Mouse (Mus musculus) urinary bladder, postnatal 4 days (tissue): Measurements from ENCODE around the gene Prss8.
A peak's percentile ranks its signal among the peaks of the same experiment; 100 is the strongest.

Experiments
- DNase-seq, 2 experiments: peaks; one replicate each; pipeline ENCODE4 v3.0.0; 2021 to 2022; ENCODE audit warnings: low spot score in 2 of 2

The Prss8 gene

DNA sequence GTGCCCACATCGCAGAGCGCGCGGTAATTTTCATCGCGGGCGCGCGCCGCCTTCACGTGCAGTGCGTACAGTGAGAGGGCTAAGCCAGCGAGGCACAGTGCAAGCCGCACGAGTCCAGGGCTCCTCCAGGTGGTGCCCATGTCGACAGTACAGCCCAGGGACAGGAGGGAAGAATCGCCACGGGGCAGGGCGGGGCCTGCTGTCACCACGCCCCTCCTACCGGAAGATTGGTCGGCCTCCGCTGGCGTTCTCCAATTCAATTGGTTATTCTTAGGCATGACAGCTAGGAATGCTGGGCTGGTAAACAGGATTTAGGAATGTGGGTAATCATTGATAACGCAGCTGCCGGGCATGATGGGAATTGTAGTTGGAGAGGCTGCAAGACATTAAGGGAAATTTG lies 34.5 kb downstream of the Prss8 start, which contains the start of the genes Gm21974 and Vkorc1:
Gene Gm21974 (minus strand): TSS at position 13 of the 400 bp plus-strand sequence.
Gene Vkorc1 (minus strand): TSS at position 176 of the 400 bp plus-strand sequence.
- peak; percentile 94 to 95 for DNase-seq

DNA sequence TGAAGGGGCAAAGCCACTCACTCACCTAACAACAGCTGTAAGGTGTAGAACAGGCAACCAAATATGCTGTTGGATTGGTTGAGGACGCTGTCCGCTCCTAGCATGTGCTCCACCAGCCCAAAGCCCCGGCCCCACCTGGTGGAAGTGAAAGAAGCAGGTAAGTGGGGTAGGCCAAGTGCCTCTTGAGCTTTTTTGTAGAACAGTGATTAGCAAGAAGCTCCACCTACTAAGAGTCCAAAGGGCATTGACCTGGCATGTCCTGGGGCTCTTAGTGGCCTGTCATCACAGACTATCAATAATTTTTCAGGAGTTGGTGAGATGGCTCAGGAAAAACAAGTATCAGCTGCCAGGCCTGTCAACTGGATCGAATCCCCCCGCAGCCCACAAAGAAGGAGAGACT lies 35.4 kb downstream of the Prss8 start:
- no peak for DNase-seq

DNA sequence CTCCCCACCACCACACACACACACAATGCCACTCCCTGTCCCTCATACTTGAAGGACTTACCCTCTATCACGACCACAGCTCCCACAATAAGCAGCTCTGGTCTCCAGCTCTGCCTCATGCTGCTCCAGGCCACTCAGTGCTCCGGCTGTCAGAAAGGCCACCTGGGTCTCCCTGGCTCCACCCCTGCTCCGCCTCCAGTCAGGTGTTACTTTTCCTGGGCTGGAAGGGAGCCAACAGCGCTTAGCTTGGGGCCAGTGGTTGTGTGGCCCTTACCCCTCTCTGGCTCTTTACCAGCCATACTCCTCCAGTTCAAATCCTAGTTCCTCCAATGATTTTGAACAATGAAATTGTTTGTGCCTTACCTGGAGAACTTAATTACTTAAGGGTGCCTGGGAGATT lies 39.1 kb downstream of the Prss8 start, which contains the start of gene Prss53:
Gene Prss53 (minus strand): TSS at position 173 of the 400 bp plus-strand sequence.
- no peak for DNase-seq

DNA sequence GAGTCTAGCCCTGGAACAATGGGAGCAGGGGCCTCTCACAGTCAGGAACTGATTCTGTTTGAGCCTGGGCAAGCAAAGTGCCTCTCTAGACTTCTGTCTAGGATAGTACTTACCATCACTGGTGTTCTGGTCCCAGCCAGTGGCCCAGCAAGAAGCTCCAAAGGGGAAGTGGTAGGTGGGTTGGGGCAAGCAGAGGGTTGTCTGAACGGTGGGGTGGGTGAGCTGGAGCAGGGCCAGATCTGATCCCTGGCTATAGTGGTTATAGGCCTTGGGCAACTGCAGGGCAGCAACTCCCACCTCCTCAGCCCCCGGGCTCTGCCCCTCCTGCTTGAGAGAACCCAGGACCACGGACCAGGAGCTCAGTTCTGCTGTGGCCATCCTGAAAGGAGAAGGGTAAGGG lies 41.1 kb downstream of the Prss8 start:
- no peak for DNase-seq

DNA sequence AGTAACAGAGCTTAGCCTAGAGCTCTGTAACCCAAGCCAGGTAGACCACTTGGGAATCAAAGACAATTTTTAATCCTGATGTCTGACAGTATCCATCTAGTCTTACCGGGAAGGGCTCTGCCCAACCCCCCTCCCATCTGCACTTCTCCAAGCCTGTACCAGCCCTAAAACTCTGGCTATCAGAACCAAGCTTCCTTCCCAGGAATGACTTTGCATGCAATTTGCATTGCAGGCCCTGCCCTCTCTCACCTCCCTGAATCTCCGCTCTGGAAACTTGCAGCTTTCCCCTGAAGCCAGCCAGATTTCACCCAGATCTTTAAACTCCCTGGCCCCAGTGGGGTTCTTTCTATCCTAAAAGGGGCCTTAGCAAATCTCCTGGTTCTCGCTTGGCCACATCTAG lies 42.1 kb downstream of the Prss8 start:
- DNase-seq = no peak

DNA sequence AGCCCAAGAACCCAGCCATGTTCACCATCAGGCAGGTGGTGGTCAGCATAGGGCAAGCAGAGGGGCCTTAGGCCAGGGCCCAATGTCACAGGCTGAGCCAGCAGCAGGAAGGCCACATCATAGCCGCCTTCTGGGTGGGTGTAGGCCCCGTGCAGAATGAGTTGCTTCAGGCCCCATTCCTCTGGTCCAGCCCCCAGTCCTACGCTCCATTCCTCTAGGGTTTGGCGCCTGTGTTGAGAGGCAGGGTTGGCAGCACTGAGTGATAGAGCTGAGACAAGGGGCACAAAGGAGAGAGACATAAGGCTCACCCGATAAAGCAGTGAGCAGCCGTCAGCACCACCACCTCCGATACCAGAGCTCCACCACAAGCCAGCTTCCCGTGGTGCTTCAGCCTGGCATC lies 42.7 kb downstream of the Prss8 start:
- DNase-seq = no peak

DNA sequence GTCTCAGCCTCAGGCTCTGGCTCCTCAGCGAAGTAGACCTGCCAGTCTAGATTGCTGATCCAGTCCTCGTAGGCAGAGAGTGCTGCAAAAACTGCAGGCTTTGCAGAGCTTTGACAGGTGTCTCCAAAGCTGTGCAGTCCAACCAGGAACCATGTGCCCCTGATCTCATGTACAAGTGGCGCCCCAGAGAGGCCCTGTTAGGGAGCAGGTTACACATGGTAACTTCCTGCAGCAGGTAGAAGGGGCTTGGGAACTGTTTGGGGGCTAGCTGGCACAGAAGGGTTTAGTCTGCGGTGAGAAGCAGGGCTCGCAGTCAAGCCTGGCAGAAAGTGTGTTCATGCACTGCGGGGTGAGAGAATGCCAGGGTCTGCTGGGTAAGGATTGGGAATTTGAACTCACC lies 43.4 kb downstream of the Prss8 start:
- no peak for DNase-seq

DNA sequence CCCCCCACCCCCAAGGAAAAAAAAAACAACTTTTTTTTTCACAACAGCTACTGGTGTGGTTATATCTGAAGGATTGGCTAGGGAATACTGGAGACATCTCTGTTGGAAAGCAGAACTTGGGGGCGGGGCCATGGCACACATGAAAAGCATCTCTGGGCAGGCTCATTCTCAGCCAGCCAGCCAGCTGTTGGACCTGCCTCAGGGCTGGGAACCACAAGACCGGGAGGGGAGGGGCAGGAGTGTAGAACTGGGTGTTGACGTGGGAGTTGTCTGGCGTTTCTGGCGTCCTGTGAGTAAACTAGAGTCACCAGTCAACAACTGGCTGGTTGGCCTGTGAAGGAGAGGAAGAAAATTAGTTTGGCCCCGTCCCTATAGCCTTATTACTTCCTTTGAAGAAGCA lies 44.0 kb downstream of the Prss8 start:
- DNase-seq = peak; percentile 69 to 76

DNA sequence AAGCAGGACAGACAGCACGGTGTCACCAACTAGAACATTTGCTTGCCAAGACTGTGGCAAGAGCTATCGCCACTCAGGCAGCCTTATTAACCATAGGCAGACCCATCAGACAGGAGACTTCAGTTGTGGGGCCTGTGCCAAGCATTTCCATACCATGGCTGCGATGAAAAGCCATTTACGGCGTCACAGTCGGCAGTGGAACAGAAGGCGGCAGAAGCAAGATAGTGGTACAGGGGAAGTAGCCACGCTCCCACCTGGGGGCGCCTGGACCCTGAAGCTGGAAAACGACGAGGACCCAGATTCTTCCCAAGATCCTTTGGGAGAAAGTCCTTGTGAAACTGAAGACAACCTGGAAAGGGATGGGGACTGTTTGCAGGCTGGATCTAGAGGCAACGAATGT lies 49.5 kb downstream of the Prss8 start:
- no peak for DNase-seq

DNA sequence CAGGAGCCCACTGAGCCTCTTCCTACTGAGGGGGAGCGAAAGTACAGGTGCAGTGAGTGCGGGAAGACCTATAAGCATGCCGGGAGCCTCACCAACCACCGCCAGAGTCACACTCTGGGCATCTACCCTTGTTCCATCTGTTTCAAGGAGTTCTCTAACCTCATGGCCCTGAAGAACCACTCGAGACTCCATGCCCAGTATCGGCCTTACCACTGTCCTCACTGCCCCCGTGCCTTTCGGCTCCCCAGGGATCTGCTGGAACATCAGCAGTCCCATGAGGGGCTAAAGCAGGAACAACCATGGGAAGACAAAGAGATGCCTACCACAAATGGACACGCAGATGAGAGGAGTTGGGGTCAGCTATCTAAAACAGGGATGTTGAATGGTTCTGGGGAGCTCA lies 50.6 kb downstream of the Prss8 start:
- DNase-seq = no peak

DNA sequence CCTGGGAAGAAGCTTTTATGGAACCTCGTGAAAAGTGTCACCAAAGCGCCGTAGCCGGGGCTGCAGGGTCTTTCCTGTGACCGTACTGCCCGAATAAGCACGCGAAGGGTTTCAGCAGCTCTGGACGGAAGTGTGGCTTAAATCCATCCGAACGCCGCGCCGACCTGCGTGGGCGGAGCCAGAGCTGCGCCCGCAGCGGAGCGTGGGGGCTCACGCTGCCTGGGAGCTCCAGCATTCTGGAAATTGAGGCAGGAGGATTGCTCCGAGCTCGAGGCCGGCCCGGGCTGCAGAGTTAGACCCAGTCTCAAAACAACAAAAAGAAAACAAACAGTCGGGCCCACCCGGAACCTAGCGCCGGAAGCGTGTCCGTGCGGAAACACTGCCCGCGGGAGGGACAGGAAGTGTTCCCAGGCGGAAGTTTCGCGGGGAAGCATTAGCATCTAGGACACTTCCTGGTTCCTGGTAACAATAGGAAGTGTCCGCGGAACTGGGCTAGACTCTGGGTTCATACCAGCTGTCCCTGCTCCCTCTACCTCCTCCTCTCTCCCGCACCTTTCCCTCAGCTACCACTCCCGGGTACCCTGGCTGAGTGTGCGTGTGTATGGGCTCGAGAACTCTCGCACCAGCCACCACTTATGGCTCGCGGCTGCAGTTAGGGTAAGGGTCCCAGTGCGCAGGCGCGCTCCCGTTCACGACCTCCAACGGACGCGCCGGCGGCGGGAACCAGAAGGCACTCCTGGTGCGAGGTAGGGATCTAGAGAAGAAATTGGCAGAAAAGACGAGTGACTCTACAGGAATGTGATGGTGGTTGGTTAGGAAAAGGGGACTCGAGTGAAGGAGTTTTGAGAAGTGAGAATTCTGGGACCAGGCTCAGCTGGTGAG lies 53.2 kb downstream of the Prss8 start, which contains the start of gene Zfp668:
Gene Zfp668 (minus strand): TSS at position 362 of the 882 bp plus-strand sequence.
- peak; percentile 85 to 91 for DNase-seq

DNA sequence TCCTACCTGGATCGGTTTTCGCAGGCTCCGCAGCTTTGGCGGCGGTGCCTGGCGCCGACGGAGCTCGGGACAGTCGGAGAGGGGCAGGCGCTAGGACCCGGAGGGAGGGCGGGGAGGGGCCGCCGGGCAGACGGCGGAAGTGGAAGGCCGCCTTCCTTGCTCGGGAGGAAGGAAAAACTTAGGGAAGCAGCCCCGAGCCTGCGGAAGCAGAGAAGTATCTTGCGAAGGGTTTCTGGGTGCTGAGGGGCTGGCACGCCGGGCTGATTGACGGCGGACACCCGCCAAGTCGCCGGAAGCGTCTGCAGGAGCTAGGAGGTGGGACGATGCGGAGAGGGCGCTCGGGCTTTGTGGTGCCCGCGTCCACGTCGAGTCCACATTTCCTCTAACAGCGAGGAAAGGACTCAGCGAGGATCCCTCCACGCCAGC lies 53.9 kb downstream of the Prss8 start, which contains the start of gene Zfp646:
Gene Zfp646 (plus strand): TSS at position 181 of the 426 bp plus-strand sequence.
- peak; percentile 70 to 71 for DNase-seq
